Mouse (Mus musculus) hindbrain, embryonic 14.5 days (tissue): ENCODE results near the gene Pde10a. TPM values are rescaled to one million over a fixed set of nuclear protein-coding genes. Genes with fewer than 3 reads are reported as not detected.

Experiments used
- ATAC-seq: fragments of 200-750 bp; cut with Nextera tagmentation; 2 replicates; pipeline ENCODE4 v1.8.0; 2017; ENCODE audit warnings: moderate number of reproducible peaks, mild to moderate bottlenecking, moderate TSS enrichment, moderate library complexity; ENCODE audit not compliant: low FRiP score
- DNase-seq: peaks from one replicate; pipeline ENCODE4 v3.0.0-alpha.2; 2015; ENCODE audit warnings: low spot score
- H3K27ac ChIP-seq: fragments of 300-500 bp; sonication (generic); 2 replicates; pipeline ENCODE4 v1.5.1; 2014; ENCODE audit warnings: mild to moderate bottlenecking, moderate library complexity
- H3K27me3 ChIP-seq: fragments of 300-500 bp; sonication (generic); 2 replicates; pipeline ENCODE4 v1.6.1; 2014; ENCODE audit warnings: mild to moderate bottlenecking, low read length, mixed read lengths; ENCODE audit not compliant: control insufficient read depth, insufficient read depth
- H3K36me3 ChIP-seq: fragments of 300-500 bp; sonication (generic); replicated peaks from 2 replicates; pipeline ENCODE4 v1.6.1; 2014; ENCODE audit not compliant: control insufficient read depth, insufficient read depth
- H3K4me1 ChIP-seq: fragments of 300-500 bp; sonication (generic); replicated peaks from 2 replicates; pipeline ENCODE4 v1.6.1; 2014; ENCODE audit warnings: antibody characterized with exemption, low read length, mixed read lengths; ENCODE audit not compliant: control insufficient read depth, insufficient read depth
- H3K4me2 ChIP-seq: fragments of 300-500 bp; sonication (generic); replicated peaks from 2 replicates; pipeline ENCODE4 v1.6.1; 2014; ENCODE audit warnings: mild to moderate bottlenecking, moderate library complexity
- H3K4me3 ChIP-seq: fragments of 300-500 bp; sonication (generic); replicated peaks from 2 replicates; pipeline ENCODE4 v1.5.1; 2014; ENCODE audit warnings: mild to moderate bottlenecking, low read length
- H3K9ac ChIP-seq: fragments of 300-500 bp; sonication (generic); 2 replicates; pipeline ENCODE4 v1.6.1; 2014
- H3K9me3 ChIP-seq: fragments of 300-500 bp; sonication (generic); 2 replicates; pipeline ENCODE4 v1.6.1; 2016; ENCODE audit warnings: low read length; ENCODE audit not compliant: control insufficient read depth
- WGBS: fragments of 180-500 bp; shearing (Covaris S2); extraction: QIAGEN DNeasy Blood & Tissue Kit; methylation state at CpG from one replicate; pipeline ENCODE4 v1.1.7; 2014; 5-methylcytosine and 5-hydroxymethylcytosine counted together
- polyA plus RNA-seq: library from polyadenylated mRNA; unstranded; fragments of >200 nt; fragmentation: Nextera tagmentation; extraction: Ambion mirVana; gene quantifications from 2 replicates; pipeline ENCODE4 v1.2.1, GENCODE M21; 2014

The Pde10a gene
- polyA plus RNA-seq, 1 experiment from 2014 or later: 15.8 TPM

- H3K4me1 ChIP-seq: no peaks in the 10 kb centered on the region
- H3K4me2 ChIP-seq: no peak overlapping the region
- 77% methylated on average over 7 of the region's 7 CpGs for WGBS
- no peak overlapping the region for H3K4me3 ChIP-seq
- H3K36me3 ChIP-seq: no peaks in the 10 kb centered on the region
- no peak overlapping the region for H3K27ac ChIP-seq
- no peak overlapping the region for H3K9ac ChIP-seq
- DNase-seq (no peak), ATAC-seq (no peak)
- no peaks in the 10 kb centered on the region for H3K9me3 ChIP-seq
- peaks cover 11% of the 10 kb centered on the region for H3K27me3 ChIP-seq
Observed at GRCm38 (mm10) chr17:8792611-8793010, 267.4 kb downstream of the Pde10a start.

GRCm38 (mm10) chr17:8797624-8798023, 272.5 kb downstream of the Pde10a start:
- no peak for DNase-seq
- H3K27ac ChIP-seq: no peak overlapping the region
- 12% methylated on average over 2 of the region's 2 CpGs for whole genome bisulfite sequencing
- no peak for ATAC-seq
- peaks cover 31% of the 10 kb centered on the region for H3K27me3 ChIP-seq
- no peak overlapping the region for H3K9ac ChIP-seq
- H3K36me3 ChIP-seq: no peaks in the 10 kb centered on the region
- H3K4me2 ChIP-seq: no peak overlapping the region
- H3K4me1 ChIP-seq: no peaks in the 10 kb centered on the region
- H3K9me3 ChIP-seq: no peaks in the 10 kb centered on the region
- no peak overlapping the region for H3K4me3 ChIP-seq

GRCm38 (mm10) chr17:8798531-8799295, 273.5 kb downstream of the Pde10a start:
- no peaks in the 10 kb centered on the region for H3K4me1 ChIP-seq
- no peak overlapping the region for H3K4me2 ChIP-seq
- H3K9ac ChIP-seq: no peak overlapping the region
- H3K9me3 ChIP-seq: no peaks in the 10 kb centered on the region
- no peaks in the 10 kb centered on the region for H3K36me3 ChIP-seq
- DNase-seq (no peak), ATAC-seq (no peak)
- H3K27ac ChIP-seq: no peak overlapping the region
- no peak overlapping the region for H3K4me3 ChIP-seq
- 3% methylated on average over 12 of the region's 12 CpGs for WGBS
- peaks cover 31% of the 10 kb centered on the region for H3K27me3 ChIP-seq

GRCm38 (mm10) chr17:8799296-8799731, 274.1 kb downstream of the Pde10a start:
- DNase-seq: peak; percentile 57
- peaks cover 31% of the 10 kb centered on the region for H3K27me3 ChIP-seq

GRCm38 (mm10) chr17:8799914-8800420, 274.8 kb downstream of the Pde10a start:
- H3K4me1 ChIP-seq: peaks cover 12% of the 10 kb centered on the region
- no peak overlapping the region for H3K9ac ChIP-seq
- ATAC-seq: no peak
- under 1% methylated on average over 15 of the region's 15 CpGs for WGBS
- H3K9me3 ChIP-seq: no peaks in the 10 kb centered on the region
- peak overlapping the region; percentile 87; the same call in 1 of the 2 replicates for H3K4me3 ChIP-seq
- H3K27ac ChIP-seq: no peak overlapping the region
- H3K4me2 ChIP-seq: peak overlapping the region; percentile 73
- H3K27me3 ChIP-seq: peaks cover 31% of the 10 kb centered on the region
- no peak for DNase-seq
- no peaks in the 10 kb centered on the region for H3K36me3 ChIP-seq

More at GRCm38 (mm10) chr17:8799296-8799731, 274.1 kb downstream of the Pde10a start:
- Histone ChIP-seq H3K4me3 (no peak overlapping the region), H3K9ac (no peak overlapping the region), H3K36me3 (no peaks in the 10 kb centered on the region), H3K4me2 (no peak overlapping the region), H3K9me3 (no peaks in the 10 kb centered on the region), H3K4me1 (peaks cover 6% of the 10 kb centered on the region; the same call in 1 of the 2 replicates), H3K27ac (no peak overlapping the region)
- no peak for ATAC-seq
- WGBS: 1% methylated on average over 10 of the region's 10 CpGs

GRCm38 (mm10) chr17:8800478-8801082, 275.4 kb downstream of the Pde10a start:
- Histone ChIP-seq H3K36me3 (no peaks in the 10 kb centered on the region), H3K4me2 (peak overlapping the region; percentile 73), H3K27ac (peak overlapping the region; percentile 91), H3K4me3 (peak overlapping the region; percentile 87), H3K9me3 (no peaks in the 10 kb centered on the region), H3K4me1 (peaks cover 18% of the 10 kb centered on the region), H3K27me3 (peaks cover 31% of the 10 kb centered on the region), H3K9ac (peak overlapping the region; percentile 97)
- WGBS: under 1% methylated on average over 53 of the region's 53 CpGs
- ATAC-seq (peak; percentile 65), DNase-seq (peak; percentile 66)

- WGBS: under 1% methylated on average over 49 of the region's 72 CpGs
- Histone ChIP-seq H3K27ac (peak overlapping the region; percentile 91), H3K27me3 (peaks cover 30% of the 10 kb centered on the region), H3K9ac (peak overlapping the region; percentile 97), H3K36me3 (no peaks in the 10 kb centered on the region), H3K9me3 (no peaks in the 10 kb centered on the region), H3K4me1 (peaks cover 23% of the 10 kb centered on the region), H3K4me2 (peak overlapping the region; percentile 73), H3K4me3 (peak overlapping the region; percentile 87)
- DNase-seq (peak; percentile 59), ATAC-seq (peak; percentile 83)
Observed at GRCm38 (mm10) chr17:8801083-8801854, 276.1 kb downstream of the Pde10a start.

GRCm38 (mm10) chr17:8801855-8802104, 276.6 kb downstream of the Pde10a start:
- peaks cover 23% of the 10 kb centered on the region for H3K4me1 ChIP-seq

More at GRCm38 (mm10) chr17:8801855-8802104, 276.6 kb downstream of the Pde10a start:
- H3K4me2 ChIP-seq: peak overlapping the region; percentile 73
- H3K27ac ChIP-seq: peak overlapping the region; percentile 91
- H3K36me3 ChIP-seq: no peaks in the 10 kb centered on the region
- DNase-seq (no peak), ATAC-seq (no peak; the same call in 1 of the 2 replicates)
- peaks cover 25% of the 10 kb centered on the region for H3K27me3 ChIP-seq
- 0% methylated on average over 31 of the region's 31 CpGs for WGBS
- H3K4me3 ChIP-seq: peak overlapping the region; percentile 87
- H3K9me3 ChIP-seq: no peaks in the 10 kb centered on the region
- H3K9ac ChIP-seq: peak overlapping the region; percentile 97
